Mouse (Mus musculus) heart, postnatal 4 days (tissue): ENCODE data around the gene Pdk1. TPM values are rescaled to one million over a fixed set of nuclear protein-coding genes. Genes with fewer than 3 reads are reported as not detected.

ENCODE experiments used
- DNase-seq: peaks from one replicate; pipeline ENCODE4 v3.0.0; 2021
- total RNA-seq, 2 experiments: library from RNA; stranded (reverse); gene quantifications; 2 replicates each; pipeline ENCODE4 v1.2.3; 2021

Gene Pdk1
- total RNA-seq, 2 experiments from 2014 or later, result 129 to 138 TPM

GRCm38 (mm10) chr2:71941005-71941720 is 68.1 kb downstream of the Pdk1 start:
- DNase-seq, result no peak

GRCm38 (mm10) chr2:71941721-71942087 is 68.7 kb downstream of the Pdk1 start:
- no peak for DNase-seq

- no peak for DNase-seq
Measured at GRCm38 (mm10) chr2:71951212-71951611, 78.2 kb downstream of the Pdk1 start.

Other genes with a start within 250 kb of the Pdk1 start
- 100 to 1,000 TPM; 104 to 114 TPM for gene Itga6, start 127.6 kb upstream of the Pdk1 start, total RNA-seq
- gene Rapgef4, start 108.0 kb downstream of the Pdk1 start, total RNA-seq, result 10 to 100 TPM; 11.1 to 13.6 TPM